Mouse (Mus musculus): ENCODE measurements around the gene Slc4a10.

DNA sequence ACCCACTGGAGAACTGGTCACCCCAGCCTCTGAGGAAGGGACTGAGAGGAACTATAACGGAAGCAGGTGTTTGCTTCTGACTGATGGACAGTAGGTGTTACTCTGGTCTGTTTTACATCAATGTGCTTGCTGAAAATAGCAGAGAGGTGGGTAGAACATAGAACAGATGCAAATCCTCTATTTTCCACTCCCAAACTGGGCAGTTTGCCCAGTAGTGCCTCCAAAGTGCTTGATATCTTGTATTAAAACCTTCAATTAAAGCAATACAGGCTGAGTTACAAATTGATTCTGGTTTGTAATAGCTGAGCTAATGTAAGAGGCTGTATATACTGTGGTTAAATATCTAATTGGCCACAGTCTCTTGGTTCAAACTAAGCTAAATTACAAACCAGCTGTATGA lies 104.6 kb downstream of the Slc4a10 start:
- TF ChIP-seq CTCF (conservative IDR thresholded peaks at IDR 0.05; ENCODE audit: insufficient read depth, insufficient read length, low read depth, low read length) (no peak), POLR2A (IDR thresholded peaks at IDR 0.05; ENCODE audit: low read depth, low read length) (no peak)

Data from kidney, adult 2 months (tissue).